Mouse (Mus musculus): Measurements from ENCODE around the gene Fgd3. TPM values are rescaled to one million over a fixed set of nuclear protein-coding genes. Genes with fewer than 3 reads are reported as not detected.

Fgd3 gene
- polyA plus RNA-seq, 1 experiment: 0.56 TPM

DNA sequence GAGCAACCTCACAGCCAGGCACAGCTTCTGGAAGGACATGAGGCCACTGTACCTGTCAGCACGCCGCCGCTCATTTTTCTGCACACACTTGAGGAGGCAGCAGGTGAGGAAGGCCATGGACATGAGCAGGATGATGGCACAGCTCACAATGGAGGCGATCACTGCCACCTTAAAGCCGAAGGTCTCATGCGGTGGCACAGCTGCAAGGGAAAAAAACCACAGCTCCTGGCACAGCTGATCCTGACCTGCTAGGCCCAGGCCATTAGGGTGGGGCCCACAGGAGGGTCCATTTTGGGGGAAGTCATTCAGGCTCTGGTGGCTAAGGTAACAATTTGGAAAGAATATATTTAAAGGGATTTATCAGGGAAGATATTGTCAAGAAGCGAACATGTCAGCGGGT is 81.4 kb downstream of the Fgd3 start:
- no peaks in the 10 kb centered on the region for H3K36me3 ChIP-seq (ENCODE audit: control insufficient read depth, insufficient read depth, low read length)
- H3K27ac ChIP-seq (ENCODE audit: control insufficient read depth, insufficient read depth, low read depth, low read length): no peak overlapping the region
- no peak overlapping the region for H3K4me3 ChIP-seq (ENCODE audit: control insufficient read depth, low read depth, low read length)
- H3K4me1 ChIP-seq (ENCODE audit: control insufficient read depth, insufficient read depth, low read length): no peaks in the 10 kb centered on the region
- no peaks in the 10 kb centered on the region for H3K27me3 ChIP-seq (ENCODE audit: control insufficient read depth, insufficient read depth, low read length)
- no peak for TF ChIP-seq POLR2A (IDR thresholded peaks at IDR 0.05; ENCODE audit: control insufficient read depth, low read depth, low read length)
- TF ChIP-seq CTCF (IDR thresholded peaks at IDR 0.05; ENCODE audit: control insufficient read depth, insufficient read depth, insufficient replicate concordance, low read depth, low read length): no peak

- Histone ChIP-seq H3K4me3 (ENCODE audit: control insufficient read depth, low read depth, low read length) (no peak overlapping the region), H3K27me3 (ENCODE audit: control insufficient read depth, insufficient read depth, low read length) (no peaks in the 10 kb centered on the region), H3K4me1 (ENCODE audit: control insufficient read depth, insufficient read depth, low read length) (no peaks in the 10 kb centered on the region), H3K27ac (ENCODE audit: control insufficient read depth, insufficient read depth, low read depth, low read length) (no peak overlapping the region), H3K36me3 (ENCODE audit: control insufficient read depth, insufficient read depth, low read length) (no peaks in the 10 kb centered on the region)
- TF ChIP-seq POLR2A (IDR thresholded peaks at IDR 0.05; ENCODE audit: control insufficient read depth, low read depth, low read length) (no peak), CTCF (IDR thresholded peaks at IDR 0.05; ENCODE audit: control insufficient read depth, insufficient read depth, insufficient replicate concordance, low read depth, low read length) (no peak)
These were observed 82.5 kb downstream of the Fgd3 start for GRCm38 (mm10) chr13:49237617-49238016.

GRCm38 (mm10) chr13:49234711-49235110 is 85.4 kb downstream of the Fgd3 start:
- TF ChIP-seq POLR2A (IDR thresholded peaks at IDR 0.05; ENCODE audit: control insufficient read depth, low read depth, low read length): no peak
- TF ChIP-seq CTCF (IDR thresholded peaks at IDR 0.05; ENCODE audit: control insufficient read depth, insufficient read depth, insufficient replicate concordance, low read depth, low read length): peak; percentile 28; the same call in 1 of the 2 replicates
- Histone ChIP-seq H3K4me3 (ENCODE audit: control insufficient read depth, low read depth, low read length) (no peak overlapping the region), H3K36me3 (ENCODE audit: control insufficient read depth, insufficient read depth, low read length) (no peaks in the 10 kb centered on the region), H3K4me1 (ENCODE audit: control insufficient read depth, insufficient read depth, low read length) (no peaks in the 10 kb centered on the region), H3K27ac (ENCODE audit: control insufficient read depth, insufficient read depth, low read depth, low read length) (no peak overlapping the region), H3K27me3 (ENCODE audit: control insufficient read depth, insufficient read depth, low read length) (no peaks in the 10 kb centered on the region)

DNA sequence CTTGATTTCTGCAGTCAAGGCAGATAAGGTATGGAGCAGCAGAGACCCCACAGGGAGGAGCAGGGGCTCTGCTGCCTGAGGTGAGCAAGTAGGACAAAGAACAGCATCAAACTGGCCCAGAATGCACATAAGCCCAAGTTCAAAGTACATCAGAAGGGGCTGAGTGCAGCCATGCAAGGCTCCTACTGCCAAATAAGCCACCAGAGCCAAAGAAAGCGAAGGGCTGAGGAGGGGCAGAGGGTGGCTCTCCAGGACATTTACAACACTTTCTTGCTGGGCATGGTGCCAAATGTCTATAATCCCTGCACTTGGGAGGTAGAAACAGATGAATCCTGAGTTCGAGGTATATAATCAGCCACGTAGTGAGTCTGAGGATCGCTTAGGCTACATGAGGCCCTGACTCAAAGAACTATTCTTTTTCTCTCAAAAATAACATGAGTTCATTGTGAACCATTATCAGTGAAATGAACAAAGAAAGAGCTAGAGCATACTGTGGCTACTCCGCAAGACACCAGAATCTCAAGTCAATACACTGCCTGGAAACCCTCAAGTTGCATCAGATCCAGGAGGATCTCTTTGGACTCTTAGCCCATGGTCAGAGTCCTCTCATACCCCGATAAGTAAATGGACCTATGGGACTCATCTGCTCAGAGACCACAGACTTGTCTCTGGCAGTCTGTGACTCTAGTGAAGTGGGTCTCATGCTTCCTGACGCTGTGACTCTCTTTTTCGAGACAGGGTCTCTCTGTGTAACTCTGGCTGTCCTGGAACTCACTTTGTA is 86.1 kb downstream of the Fgd3 start:
- Histone ChIP-seq H3K27ac (ENCODE audit: control insufficient read depth, insufficient read depth, low read depth, low read length) (no peak overlapping the region), H3K4me3 (ENCODE audit: control insufficient read depth, low read depth, low read length) (no peak overlapping the region), H3K36me3 (ENCODE audit: control insufficient read depth, insufficient read depth, low read length) (no peaks in the 10 kb centered on the region), H3K27me3 (ENCODE audit: control insufficient read depth, insufficient read depth, low read length) (no peaks in the 10 kb centered on the region), H3K4me1 (ENCODE audit: control insufficient read depth, insufficient read depth, low read length) (no peaks in the 10 kb centered on the region)
- TF ChIP-seq POLR2A (IDR thresholded peaks at IDR 0.05; ENCODE audit: control insufficient read depth, low read depth, low read length): no peak
- no peak for TF ChIP-seq CTCF (IDR thresholded peaks at IDR 0.05; ENCODE audit: control insufficient read depth, insufficient read depth, insufficient replicate concordance, low read depth, low read length)

DNA sequence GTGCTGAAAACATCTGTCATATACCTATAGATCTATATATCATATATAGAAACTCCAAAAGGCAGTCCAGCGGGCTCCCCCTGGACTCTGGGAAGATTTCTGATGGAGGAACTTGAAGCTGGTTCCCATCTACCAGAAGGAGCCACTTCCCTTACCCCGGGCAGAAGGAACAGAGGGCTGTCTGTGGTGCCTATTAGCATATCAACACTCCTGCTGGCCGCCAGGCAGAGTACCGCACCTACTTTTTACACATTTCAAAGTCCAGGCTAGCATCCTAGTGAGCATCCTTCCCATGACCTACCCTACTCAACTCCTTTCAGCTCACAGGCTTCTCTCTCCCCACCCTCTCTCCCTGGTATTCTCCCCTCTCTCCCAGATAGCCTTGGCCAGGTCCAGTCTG is 94.5 kb downstream of the Fgd3 start:
- H3K36me3 ChIP-seq (ENCODE audit: control insufficient read depth, insufficient read depth, low read length): no peaks in the 10 kb centered on the region
- H3K4me3 ChIP-seq (ENCODE audit: control insufficient read depth, low read depth, low read length): no peak overlapping the region
- H3K27me3 ChIP-seq (ENCODE audit: control insufficient read depth, insufficient read depth, low read length): no peaks in the 10 kb centered on the region
- H3K27ac ChIP-seq (ENCODE audit: control insufficient read depth, insufficient read depth, low read depth, low read length): no peak overlapping the region
- no peaks in the 10 kb centered on the region for H3K4me1 ChIP-seq (ENCODE audit: control insufficient read depth, insufficient read depth, low read length)
- TF ChIP-seq CTCF (IDR thresholded peaks at IDR 0.05; ENCODE audit: control insufficient read depth, insufficient read depth, insufficient replicate concordance, low read depth, low read length): no peak
- no peak for TF ChIP-seq POLR2A (IDR thresholded peaks at IDR 0.05; ENCODE audit: control insufficient read depth, low read depth, low read length)

- Histone ChIP-seq H3K27ac (ENCODE audit: control insufficient read depth, insufficient read depth, low read depth, low read length) (no peak overlapping the region), H3K27me3 (ENCODE audit: control insufficient read depth, insufficient read depth, low read length) (no peaks in the 10 kb centered on the region), H3K36me3 (ENCODE audit: control insufficient read depth, insufficient read depth, low read length) (no peaks in the 10 kb centered on the region), H3K4me3 (ENCODE audit: control insufficient read depth, low read depth, low read length) (no peak overlapping the region), H3K4me1 (ENCODE audit: control insufficient read depth, insufficient read depth, low read length) (no peaks in the 10 kb centered on the region)
- TF ChIP-seq CTCF (IDR thresholded peaks at IDR 0.05; ENCODE audit: control insufficient read depth, insufficient read depth, insufficient replicate concordance, low read depth, low read length) (no peak), POLR2A (IDR thresholded peaks at IDR 0.05; ENCODE audit: control insufficient read depth, low read depth, low read length) (no peak)
These were observed 95.0 kb downstream of the Fgd3 start for GRCm38 (mm10) chr13:49225159-49225558.

GRCm38 (mm10) chr13:49224729-49225128 is 95.4 kb downstream of the Fgd3 start:
- no peak overlapping the region for H3K27ac ChIP-seq (ENCODE audit: control insufficient read depth, insufficient read depth, low read depth, low read length)
- H3K4me1 ChIP-seq (ENCODE audit: control insufficient read depth, insufficient read depth, low read length): no peaks in the 10 kb centered on the region
- no peaks in the 10 kb centered on the region for H3K36me3 ChIP-seq (ENCODE audit: control insufficient read depth, insufficient read depth, low read length)
- H3K27me3 ChIP-seq (ENCODE audit: control insufficient read depth, insufficient read depth, low read length): no peaks in the 10 kb centered on the region
- TF ChIP-seq POLR2A (IDR thresholded peaks at IDR 0.05; ENCODE audit: control insufficient read depth, low read depth, low read length) (no peak), CTCF (IDR thresholded peaks at IDR 0.05; ENCODE audit: control insufficient read depth, insufficient read depth, insufficient replicate concordance, low read depth, low read length) (no peak)
- no peak overlapping the region for H3K4me3 ChIP-seq (ENCODE audit: control insufficient read depth, low read depth, low read length)

Data from testis, adult 2 months (tissue).